Mouse (Mus musculus): Measurements from ENCODE around the gene Nin. TPM values are rescaled to one million over a fixed set of nuclear protein-coding genes. Genes with fewer than 3 reads are reported as not detected.

Gene Nin
- total and polyA plus RNA-seq, 3 experiments = 29.0 to 51.7 (median 37.2) TPM

DNA sequence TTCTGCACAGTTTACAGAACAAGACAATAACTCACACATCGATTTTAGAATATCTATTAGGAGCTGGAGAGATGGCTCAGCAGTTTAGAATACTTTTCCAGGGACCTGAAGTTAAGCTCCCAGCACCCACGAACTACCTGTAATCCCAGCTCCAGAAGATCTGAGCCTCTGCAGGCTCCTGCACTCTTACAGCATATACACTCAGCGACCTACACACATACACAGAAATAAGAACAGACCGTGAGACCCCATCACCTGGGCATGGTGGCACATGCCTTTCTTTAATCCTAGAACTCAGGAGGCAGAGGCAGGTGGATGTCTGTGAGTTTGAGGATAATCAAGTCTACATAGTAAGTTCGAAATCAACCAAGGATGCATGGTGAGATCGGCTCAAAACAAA, 32.1 kb upstream of the Nin start:
- no peak overlapping the region for H3K9ac ChIP-seq (ENCODE audit: insufficient read depth, low read depth)
- in situ Hi-C loops (cut with MboI; ENCODE audit: low pct_ligation_motif_present, low pct_unique_long_range_greater_than_20kb, low sequenced_read_pairs) (loop anchor here (10.0 kb wide), 1 partner anchor 71 kb away; no protein-coding TSS in a partner anchor), dilution Hi-C loops (cut with MboI; ENCODE audit: extremely low pct_ligation_motif_present, extremely low pct_unique_long_range_greater_than_20kb, low sequenced_read_pairs) (no loop called here)
- no peaks in the 10 kb centered on the region for H3K9me3 ChIP-seq (replicated peaks; ENCODE audit: low read length)
- H3K36me3 ChIP-seq (replicated peaks in 1 of 2; ENCODE audit: control insufficient read depth in 1 of 2, insufficient read depth in 1 of 2, low read length in 1 of 2) = peaks cover 0 to 2% of the 10 kb centered on the region in 2 experiments
- TF ChIP-seq POLR2AphosphoS2 (IDR thresholded peaks at IDR 0.05; ENCODE audit: low read depth, low read length) (no peak), MYC (IDR thresholded peaks at IDR 0.05; ENCODE audit: low read depth, low read length) (no peak), ZC3H11A (IDR thresholded peaks at IDR 0.05; ENCODE audit: low read depth, low read length) (no peak), ELF1 (IDR thresholded peaks at IDR 0.05; ENCODE audit: low read depth, low read length) (no peak)
- H3K4me2 ChIP-seq (ENCODE audit: insufficient read depth, low read depth, poor library complexity, severe bottlenecking) = no peak overlapping the region
- H3K4me3 ChIP-seq (replicated peaks in 1 of 3; ENCODE audit: low read depth in 2 of 3, low read length in 2 of 3, poor library complexity in 1 of 3) = no peak overlapping the region
- H3K27ac ChIP-seq (ENCODE audit: insufficient read depth, low read depth) = no peak overlapping the region
- DNase-seq (ENCODE audit: extremely low read depth) = no peak
- no peaks in the 10 kb centered on the region for H3K27me3 ChIP-seq (replicated peaks)
- peaks cover 3 to 32% of the 10 kb centered on the region in 2 experiments for H3K4me1 ChIP-seq (ENCODE audit: control insufficient read depth in 1 of 2, insufficient read depth in 2 of 2)
- no peaks in the 10 kb centered on the region for H3K79me2 ChIP-seq (replicated peaks; ENCODE audit: control insufficient read depth, extremely low read depth, insufficient read depth, poor library complexity, severe bottlenecking)

- in situ Hi-C loops (cut with MboI; ENCODE audit: low pct_ligation_motif_present, low pct_unique_long_range_greater_than_20kb, low sequenced_read_pairs) = loop anchor here (10.0 kb wide), 1 partner anchor 70 kb away; no protein-coding TSS in a partner anchor
- Histone ChIP-seq H3K4me2 (ENCODE audit: insufficient read depth, low read depth, poor library complexity, severe bottlenecking) (peak overlapping the region; percentile 76), H3K36me3 (replicated peaks in 1 of 2; ENCODE audit: control insufficient read depth in 1 of 2, insufficient read depth in 1 of 2, low read length in 1 of 2) (peaks cover 0 to 2% of the 10 kb centered on the region in 2 experiments), H3K4me1 (ENCODE audit: control insufficient read depth in 1 of 2, insufficient read depth in 2 of 2) (peaks cover 7 to 39% of the 10 kb centered on the region in 2 experiments), H3K9ac (ENCODE audit: insufficient read depth, low read depth) (peak overlapping the region; percentile 61), H3K4me3 (replicated peaks in 1 of 3; ENCODE audit: low read depth in 2 of 3, low read length in 2 of 3, poor library complexity in 1 of 3) (no peak overlapping the region), H3K79me2 (replicated peaks; ENCODE audit: control insufficient read depth, extremely low read depth, insufficient read depth, poor library complexity, severe bottlenecking) (no peaks in the 10 kb centered on the region), H3K27ac (ENCODE audit: insufficient read depth, low read depth) (no peak overlapping the region; the same call in 1 of the 2 replicates), H3K27me3 (replicated peaks) (no peaks in the 10 kb centered on the region), H3K9me3 (replicated peaks; ENCODE audit: low read length) (no peaks in the 10 kb centered on the region)
- DNase-seq (ENCODE audit: extremely low read depth) = peak; percentile 79
- dilution Hi-C loops (cut with MboI; ENCODE audit: extremely low pct_ligation_motif_present, extremely low pct_unique_long_range_greater_than_20kb, low sequenced_read_pairs) = no loop called here
- TF ChIP-seq PAX5 (IDR thresholded peaks at IDR 0.05; ENCODE audit: low read length) (no peak), JUND (conservative IDR thresholded peaks at IDR 0.05; ENCODE audit: low read depth, low read length) (peak; percentile 53; the same call in 1 of the 2 replicates), ZNF384 (IDR thresholded peaks at IDR 0.05; ENCODE audit: low read depth, low read length) (peak; percentile 36; the same call in 1 of the 2 replicates), NELFE (IDR thresholded peaks at IDR 0.05; ENCODE audit: low read depth, low read length) (peak; percentile 57; the same call in 1 of the 2 replicates), BHLHE40 (IDR thresholded peaks at IDR 0.05; ENCODE audit: low read depth, low read length) (peak; percentile 50), NRF1 (IDR thresholded peaks at IDR 0.05; ENCODE audit: low read depth, low read length) (no peak), HCFC1 (IDR thresholded peaks at IDR 0.05; ENCODE audit: low read depth, low read length) (peak; percentile 26), TCF12 (IDR thresholded peaks at IDR 0.05; ENCODE audit: low read depth, low read length) (peak; percentile 63), ETS1 (conservative IDR thresholded peaks at IDR 0.05; ENCODE audit: low read depth, low read length) (peak; percentile 10; the same call in 1 of the 2 replicates), POLR2AphosphoS2 (IDR thresholded peaks at IDR 0.05; ENCODE audit: low read depth, low read length) (no peak), CTCF (conservative IDR thresholded peaks at IDR 0.05 in 1 of 2, IDR thresholded peaks at IDR 0.05 in 1 of 2; ENCODE audit: low read depth in 2 of 2, low read length in 2 of 2) (peak; percentile 91 to 97), GABPA (IDR thresholded peaks at IDR 0.05; ENCODE audit: insufficient replicate concordance, low read depth, low read length) (no peak), KAT2A (IDR thresholded peaks at IDR 0.05; ENCODE audit: insufficient replicate concordance, low read length) (no peak), ZMIZ1 (IDR thresholded peaks at IDR 0.05; ENCODE audit: low read depth, low read length) (no peak), RAD21 (IDR thresholded peaks at IDR 0.05; ENCODE audit: low read depth, low read length) (peak; percentile 94), JUN (IDR thresholded peaks at IDR 0.05; ENCODE audit: insufficient read depth, low read depth, low read length) (peak; percentile 32; the same call in 1 of the 2 replicates), UBTF (IDR thresholded peaks at IDR 0.05; ENCODE audit: low read depth, low read length) (no peak), USF2 (conservative IDR thresholded peaks at IDR 0.05; ENCODE audit: low read depth, low read length) (no peak), SMC3 (IDR thresholded peaks at IDR 0.05; ENCODE audit: low read depth, low read length) (peak; percentile 88), IRF4 (IDR thresholded peaks at IDR 0.05; ENCODE audit: low read depth, low read length) (peak; percentile 74; the same call in 1 of the 2 replicates), CHD2 (IDR thresholded peaks at IDR 0.05; ENCODE audit: low read length) (peak; percentile 64; the same call in 1 of the 2 replicates), MEF2A (IDR thresholded peaks at IDR 0.05; ENCODE audit: borderline replicate concordance, low read depth, low read length) (peak; percentile 77; the same call in 1 of the 2 replicates), ZC3H11A (IDR thresholded peaks at IDR 0.05; ENCODE audit: low read depth, low read length) (peak; percentile 72), MAZ (IDR thresholded peaks at IDR 0.05; ENCODE audit: low read depth, low read length) (peak; percentile 42; the same call in 1 of the 2 replicates), RCOR1 (conservative IDR thresholded peaks at IDR 0.05; ENCODE audit: low read depth, low read length) (no peak), POLR2A (IDR thresholded peaks at IDR 0.05; ENCODE audit: low read depth, low read length) (no peak), TBP (conservative IDR thresholded peaks at IDR 0.05; ENCODE audit: low read depth, low read length) (0 out of 2 replicates have a peak, but pooled peaks have one; percentile 17), MAFK (IDR thresholded peaks at IDR 0.05; ENCODE audit: insufficient replicate concordance, low read length) (0 out of 2 replicates have a peak, but pooled peaks have one; percentile 20)
Observed at GRCm38 (mm10) chr12:70144637-70145448, 31.3 kb upstream of the Nin start.

Data from CH12.LX (cell line).